Mouse (Mus musculus) layer of hippocampus, adult 11-12 months (tissue): ENCODE measurements around the gene Fbxo36.
A peak's percentile ranks its signal among the peaks of the same experiment; 100 is the strongest.

Experiments
- DNase-seq: peaks from one replicate; pipeline ENCODE4 v3.0.0; 2022; ENCODE audit warnings: low spot score

The Fbxo36 gene

DNA sequence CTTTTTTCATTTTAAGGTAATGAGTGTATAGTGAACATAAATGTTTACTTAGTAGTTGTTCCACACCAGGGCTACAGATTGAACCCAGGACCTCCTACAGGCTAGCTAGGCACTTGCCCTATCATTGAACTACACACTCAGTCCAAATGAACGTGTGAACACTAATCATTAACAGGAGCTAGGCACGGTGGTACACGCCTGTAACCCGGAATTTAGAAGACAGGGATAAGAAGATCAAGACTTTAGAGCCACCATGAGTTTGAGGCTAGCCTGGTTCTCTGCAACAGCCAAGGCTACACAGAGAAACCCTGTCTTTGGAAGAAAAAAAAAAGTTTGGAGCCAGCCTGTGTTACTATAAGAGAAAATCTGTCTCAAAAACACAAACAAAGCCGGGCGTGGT is 20.0 kb downstream of the Fbxo36 start:
- no peak for DNase-seq

DNA sequence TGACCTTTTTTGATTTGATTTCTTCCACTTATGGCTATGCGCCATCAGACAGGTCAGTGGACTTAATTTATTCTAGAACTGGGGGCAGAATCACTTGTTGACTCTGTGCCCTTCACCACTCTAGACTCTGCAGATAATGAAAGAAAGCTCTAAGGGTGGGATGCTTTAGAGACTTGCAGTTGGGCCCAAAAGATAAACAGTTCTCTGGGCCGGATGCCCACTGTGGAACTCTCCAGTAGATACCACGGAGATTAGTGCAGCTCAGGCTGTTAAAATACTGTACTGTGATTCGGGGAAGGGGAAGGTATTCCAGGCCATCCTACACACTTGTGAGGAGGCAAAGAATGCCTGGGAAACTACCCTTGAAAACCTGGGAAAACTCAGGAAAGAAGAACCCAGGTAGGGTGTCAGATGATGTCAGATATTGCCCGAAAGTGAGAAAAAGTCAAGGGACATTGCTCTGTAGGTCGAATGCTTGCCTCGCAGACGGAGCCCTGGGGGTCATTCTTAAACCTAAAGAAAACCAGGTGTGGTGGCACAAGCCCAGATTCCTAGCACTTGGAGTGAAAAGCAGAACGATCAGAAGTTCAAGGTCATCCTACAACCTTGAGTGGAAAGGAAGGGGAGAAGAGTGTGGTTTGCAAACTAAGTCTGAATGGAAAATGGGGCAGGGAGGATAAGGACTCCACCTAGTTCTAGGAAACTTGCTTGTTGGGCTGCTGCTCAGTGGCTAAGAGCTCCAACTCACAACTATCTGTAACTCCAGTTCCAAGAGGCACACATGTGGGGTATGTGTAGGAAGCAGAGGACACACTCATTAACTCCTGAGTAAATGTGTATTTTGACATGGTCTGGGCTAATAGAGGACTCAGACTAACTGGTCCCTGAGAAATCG is 21.0 kb downstream of the Fbxo36 start:
- DNase-seq: no peak

DNA sequence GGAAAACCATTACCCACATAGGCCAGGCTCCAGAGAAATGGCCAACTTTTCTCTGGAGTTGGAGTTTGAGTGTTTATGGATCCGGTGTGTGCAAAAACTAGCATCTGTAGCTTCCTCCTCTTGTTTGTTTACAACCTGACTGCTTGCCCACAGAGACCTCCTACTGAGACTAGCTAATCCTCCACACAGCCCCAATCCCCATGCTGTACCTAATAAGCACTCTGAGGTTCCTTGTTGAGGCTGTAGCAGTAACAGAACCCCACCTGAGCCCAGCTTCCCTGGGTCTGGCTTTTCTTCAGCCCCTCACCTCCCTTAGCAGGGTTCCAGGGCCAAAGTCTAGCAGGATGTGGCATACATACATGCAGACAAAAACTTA is 21.6 kb downstream of the Fbxo36 start:
- DNase-seq: no peak

DNA sequence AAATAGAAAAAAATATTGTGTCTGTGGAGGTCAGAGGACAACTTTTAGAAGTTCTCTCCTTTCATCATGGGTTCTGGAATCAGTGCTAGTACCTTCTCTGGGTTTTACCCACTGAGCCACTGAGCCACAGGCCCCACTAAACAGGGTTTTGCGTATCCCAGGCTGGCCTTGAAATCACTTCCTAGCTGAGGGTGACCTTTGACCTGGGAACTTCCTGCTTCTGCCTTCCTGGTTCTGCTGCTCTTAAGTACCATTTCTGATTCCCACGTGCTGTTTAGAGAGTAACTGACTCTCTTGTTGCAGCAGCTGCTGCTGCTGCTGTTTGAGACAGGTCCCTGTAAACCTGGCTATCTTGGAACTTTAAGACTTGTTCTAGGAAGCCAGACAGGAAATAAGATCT is 25.0 kb downstream of the Fbxo36 start:
- DNase-seq: no peak

DNA sequence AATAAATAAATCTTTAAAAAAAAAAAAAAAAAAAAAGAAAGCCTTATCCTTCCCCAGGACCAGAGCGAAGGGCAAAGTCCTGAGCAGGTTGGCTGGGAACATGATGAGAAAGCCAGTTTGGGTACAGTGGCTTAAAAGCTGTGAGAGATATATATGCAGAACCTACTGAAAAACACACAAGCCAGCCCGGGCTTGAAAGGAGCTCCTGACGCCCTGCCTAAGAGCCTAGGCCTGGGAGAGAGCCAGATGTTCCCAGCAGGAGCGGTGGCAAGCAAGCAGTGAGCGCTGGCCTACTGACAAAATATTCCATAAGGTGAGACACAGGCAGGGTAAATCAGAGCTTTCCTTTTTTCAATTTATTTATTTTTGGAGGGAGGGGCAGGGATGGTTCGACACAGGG is 26.6 kb downstream of the Fbxo36 start:
- no peak for DNase-seq

DNA sequence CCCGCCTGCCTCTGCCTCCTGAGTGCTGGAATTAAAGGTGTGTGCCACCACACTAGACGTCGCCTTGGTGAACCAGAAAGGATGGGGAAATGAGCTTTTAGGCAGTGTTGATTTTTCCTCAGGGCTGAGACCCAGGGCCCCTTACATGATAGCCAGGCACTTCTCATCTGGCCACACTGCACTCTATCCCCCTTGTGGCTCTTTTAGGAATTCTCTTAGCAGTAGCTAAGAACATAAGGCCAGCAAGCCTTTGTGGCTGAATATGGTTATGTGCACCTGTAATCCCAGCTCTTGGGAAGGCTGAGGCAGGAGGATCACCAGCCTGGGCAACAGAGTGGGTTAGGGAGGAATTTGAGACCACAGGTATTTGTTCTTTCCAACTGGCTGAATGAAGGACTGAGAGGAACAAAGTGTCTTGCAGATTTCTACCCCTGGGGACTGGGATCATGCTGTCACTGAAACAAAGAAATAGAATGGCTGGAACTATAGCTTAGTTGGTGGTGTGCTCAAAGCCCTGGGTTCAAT is 27.1 kb downstream of the Fbxo36 start:
- DNase-seq: no peak

DNA sequence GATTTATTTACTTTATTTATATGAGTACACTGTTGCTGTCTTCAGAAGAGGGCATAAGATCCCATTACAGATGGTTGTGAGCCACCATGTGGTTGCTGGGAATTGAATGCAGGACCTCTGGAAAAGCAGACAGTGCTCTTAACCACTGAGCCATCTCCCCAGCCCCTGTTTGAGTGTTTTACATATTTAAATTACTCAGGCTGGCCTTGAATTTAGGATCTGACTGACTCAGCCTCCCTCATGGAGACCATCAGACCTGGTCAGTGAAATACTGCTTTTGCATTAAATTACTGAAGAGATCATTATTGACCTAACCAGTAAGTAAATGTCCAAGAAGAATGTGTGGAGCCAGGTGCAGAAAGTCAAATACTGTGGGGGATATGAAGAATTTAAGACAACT is 28.7 kb downstream of the Fbxo36 start:
- no peak for DNase-seq

DNA sequence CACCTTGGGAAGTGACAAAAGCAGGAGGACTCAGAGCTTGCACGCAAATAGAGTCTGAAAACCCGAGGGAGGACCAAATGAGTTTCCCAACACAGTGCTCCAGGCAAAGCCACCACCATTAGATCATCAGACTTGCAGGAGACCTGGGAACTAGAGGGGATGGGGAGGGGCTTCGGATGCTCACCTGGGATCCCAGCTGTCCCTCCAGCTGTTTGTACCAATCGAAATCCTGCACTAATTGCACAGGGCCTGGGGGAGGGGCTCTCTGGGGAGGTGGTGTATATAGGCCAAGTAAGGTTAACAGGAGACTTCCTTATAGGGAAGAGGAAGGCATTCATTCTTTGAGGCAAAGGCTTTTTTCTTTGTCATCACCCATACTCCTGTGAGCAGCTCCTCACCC is 29.2 kb downstream of the Fbxo36 start:
- DNase-seq: no peak

DNA sequence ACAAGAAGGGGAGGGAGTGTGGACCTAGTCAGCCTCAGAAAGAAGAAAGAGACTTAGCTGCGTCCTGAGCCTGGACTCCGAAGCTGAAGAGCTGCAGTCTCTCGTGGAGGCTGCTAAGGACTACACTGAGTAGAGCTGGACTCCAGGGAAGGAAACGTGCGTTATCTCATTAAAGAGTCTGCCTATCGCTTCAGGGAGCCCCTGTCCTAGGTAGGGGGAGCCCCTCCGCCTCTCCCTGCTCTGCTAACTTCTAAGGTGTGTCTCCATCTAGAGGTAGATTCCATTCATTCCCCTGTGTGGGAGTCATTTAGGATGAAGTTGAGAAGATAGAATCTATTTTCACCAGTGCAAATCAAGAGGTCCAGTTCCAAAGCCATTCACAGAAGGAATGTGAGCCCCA is 29.9 kb downstream of the Fbxo36 start:
- no peak for DNase-seq

DNA sequence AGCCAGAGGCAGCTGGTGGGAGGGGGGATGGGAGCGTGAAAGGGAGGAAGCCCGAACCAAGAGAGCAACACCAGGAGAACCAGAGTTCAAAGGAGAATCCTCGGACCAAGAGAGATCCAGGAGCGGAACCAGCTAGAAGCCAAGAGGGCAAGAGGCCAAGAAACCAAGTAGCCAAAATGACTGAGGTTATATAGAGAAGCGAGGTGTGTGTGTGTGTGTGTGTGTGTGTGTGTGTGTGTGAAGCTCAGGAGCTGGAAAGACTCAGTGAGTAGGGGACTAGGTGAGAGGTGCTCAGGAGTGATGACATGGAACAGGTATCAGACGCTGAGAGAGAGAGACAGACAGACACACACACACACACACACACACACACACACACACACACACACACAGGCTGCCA is 31.5 kb downstream of the Fbxo36 start:
- DNase-seq: no peak

DNA sequence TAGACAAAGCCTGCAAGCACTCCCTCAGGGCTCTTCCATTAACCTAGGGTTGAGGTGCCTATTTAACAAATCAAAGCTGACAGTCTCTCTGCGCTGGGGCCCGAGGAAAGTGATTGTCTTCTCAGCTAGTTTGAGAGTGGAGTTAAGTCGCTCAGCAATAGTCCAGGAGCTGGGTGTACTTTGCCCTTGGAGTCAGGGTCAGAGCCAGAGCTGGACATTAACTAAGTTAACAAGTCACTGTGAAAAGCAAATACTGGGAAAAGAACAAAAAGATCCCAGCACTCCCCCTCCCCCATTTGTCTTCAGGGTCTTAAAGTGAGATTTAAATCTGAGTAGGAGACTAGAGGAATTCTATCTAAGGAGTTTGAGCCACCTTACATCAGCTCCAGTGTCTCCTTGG is 32.5 kb downstream of the Fbxo36 start:
- no peak for DNase-seq

DNA sequence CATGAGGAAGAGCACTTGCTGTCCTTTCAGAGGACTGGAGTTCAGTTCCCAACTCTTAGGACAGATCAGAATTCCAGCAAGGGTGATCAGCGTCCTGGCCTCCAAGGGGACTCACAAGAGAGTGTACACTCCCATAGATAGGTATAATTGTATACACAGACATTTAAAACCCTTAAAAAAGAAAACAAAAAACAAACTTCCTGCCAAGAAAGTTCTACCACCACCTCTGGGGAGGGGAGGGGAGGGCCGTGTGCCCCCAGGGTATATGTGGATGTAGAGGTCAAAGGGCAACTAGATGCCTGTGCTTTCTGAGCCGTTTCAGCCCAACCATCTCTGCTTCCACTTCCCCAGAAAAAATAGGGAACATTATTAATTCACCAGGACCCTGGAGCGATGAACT is 33.3 kb downstream of the Fbxo36 start:
- no peak for DNase-seq

DNA sequence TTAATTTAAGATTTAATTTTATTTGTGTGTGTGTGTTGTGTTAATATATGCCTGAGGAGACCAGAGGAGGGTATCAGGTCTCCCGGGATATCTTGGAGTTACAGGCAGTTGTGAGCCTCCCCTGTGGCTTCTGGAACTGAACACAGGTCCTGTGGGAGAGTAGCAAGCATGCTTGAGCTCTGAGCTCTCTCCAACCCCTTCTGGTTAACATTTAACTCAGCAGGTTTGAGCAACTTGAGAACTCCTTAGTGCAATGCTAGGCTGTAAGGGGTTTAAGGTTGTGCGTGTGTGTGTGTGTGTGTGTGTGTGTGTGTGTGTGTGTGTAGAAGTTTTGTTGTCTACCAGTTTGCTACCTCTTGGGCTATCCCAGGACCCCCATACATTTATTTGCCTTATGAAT is 37.9 kb downstream of the Fbxo36 start:
- DNase-seq: no peak

DNA sequence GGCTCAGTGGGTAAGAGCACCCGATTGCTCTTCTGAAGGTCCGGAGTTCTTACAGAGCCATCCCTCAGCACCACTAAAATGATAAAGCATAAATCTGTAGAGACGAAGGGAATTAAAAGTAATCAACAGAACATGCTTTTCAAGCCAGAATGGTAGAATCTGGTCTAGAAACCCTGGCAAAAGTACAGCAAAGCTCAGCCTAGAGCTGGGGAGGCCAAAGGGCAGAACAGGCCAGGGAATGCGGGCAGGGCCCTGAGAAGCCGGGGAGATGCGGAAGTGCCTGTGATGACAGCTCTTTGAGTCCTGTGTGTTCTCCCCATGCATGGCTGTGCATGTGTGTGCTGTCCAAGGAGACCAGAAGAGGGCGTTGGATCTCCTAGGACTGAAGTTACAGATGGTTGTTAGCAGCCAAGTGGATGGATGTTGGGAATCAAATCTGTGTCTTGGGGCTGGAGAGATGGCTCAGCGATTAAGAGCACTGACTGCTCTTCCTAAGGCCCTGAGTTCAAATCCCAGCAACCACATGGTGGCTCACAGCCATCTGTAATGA is 40.0 kb downstream of the Fbxo36 start:
- DNase-seq: no peak

DNA sequence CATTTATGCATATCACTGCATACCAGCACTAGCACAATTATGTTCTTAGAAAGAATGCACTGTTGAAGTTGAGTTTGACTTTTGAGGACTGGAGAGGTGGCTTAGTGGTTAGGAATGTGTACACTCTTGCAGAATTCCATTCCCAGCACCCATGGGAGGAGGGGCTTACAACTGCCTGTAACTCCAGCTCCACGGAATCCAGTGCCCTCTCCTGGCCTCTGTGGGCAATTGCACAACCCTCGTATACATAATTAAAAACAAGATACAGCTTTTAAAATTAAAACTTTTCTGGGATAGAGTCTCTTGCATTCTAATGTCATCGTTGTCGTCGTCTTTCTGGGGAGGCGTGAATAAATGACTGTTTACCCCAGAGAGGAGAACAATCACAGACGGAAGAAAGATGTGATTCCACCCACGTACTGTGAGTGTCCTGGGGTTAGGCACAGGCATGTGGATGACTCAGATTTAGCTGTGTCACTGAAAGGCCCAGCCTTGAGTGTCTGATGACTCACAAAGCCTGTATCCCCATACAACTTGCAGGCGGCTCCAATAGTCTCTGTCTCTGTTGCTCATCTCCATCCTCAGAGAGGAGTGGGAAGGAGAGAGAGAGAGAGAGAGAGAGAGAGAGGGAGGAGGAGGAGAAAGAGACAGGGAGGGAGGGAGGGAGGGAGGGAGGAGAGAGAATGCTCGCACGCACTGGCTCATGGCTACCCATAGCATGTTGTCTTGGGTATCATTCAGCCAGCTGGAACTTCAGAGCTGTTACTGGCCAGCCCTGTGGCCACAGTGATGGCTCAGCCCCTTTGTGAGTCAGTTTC is 41.8 kb downstream of the Fbxo36 start:
- peak; percentile 6 for DNase-seq

DNA sequence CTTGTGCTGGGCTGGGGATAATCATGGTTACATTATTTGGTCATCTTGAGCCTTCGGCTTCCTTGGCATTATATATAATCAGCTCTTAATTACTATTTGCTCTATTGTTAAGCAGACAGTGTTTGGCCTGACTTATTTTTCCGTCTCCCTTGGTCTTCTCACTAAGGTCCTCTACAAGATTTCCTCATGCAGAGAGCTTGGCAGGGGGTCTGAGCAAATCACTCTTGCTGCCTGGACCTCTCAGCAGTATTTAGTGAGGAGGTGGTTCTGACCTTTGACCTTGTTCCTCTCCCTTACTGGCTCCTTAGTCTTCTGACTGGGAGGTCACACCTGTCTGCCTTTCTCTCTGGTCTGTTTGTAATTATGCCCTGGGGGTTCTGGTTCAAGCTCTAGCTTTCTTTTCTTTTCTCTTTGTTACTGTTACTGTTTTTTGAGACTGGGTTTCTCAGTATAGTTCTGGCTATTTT is 42.5 kb downstream of the Fbxo36 start:
- no peak for DNase-seq

DNA sequence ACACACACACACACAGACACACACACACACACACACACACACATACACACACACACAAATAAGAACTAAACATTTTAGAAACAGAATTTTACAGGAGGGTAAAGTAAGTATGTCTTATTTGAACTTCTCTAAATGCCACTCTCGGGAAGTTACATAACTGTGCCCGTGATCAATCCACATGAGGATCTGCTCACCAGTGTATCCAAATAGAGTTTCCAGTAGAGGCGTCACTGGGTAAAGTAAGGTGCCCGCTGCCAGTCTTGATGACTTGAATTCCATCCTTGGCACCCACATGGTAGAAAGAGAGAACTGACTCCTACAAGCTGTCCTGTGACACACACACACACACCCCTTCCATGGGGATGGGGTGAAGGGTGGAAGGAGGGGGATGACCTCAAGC is 43.3 kb downstream of the Fbxo36 start:
- no peak for DNase-seq

DNA sequence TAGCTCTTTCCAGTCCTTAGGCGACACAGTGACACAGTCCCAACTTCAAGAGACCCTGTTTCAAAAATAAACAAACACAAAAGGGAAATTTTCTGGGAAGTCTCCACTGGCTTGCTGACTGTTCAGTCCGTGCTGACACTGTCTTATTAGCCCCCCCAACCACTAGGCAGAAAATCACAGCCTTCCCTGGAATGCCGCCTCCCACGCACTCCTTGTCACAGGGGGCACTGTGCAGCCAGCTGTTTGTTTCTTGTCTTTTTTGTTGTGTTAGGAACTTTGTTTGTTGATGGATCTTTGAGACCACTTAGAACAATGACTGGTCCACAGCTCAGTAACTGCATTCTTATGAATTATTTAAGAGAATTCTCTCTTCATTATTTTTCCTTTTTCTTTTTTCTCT is 44.2 kb downstream of the Fbxo36 start:
- no peak for DNase-seq

DNA sequence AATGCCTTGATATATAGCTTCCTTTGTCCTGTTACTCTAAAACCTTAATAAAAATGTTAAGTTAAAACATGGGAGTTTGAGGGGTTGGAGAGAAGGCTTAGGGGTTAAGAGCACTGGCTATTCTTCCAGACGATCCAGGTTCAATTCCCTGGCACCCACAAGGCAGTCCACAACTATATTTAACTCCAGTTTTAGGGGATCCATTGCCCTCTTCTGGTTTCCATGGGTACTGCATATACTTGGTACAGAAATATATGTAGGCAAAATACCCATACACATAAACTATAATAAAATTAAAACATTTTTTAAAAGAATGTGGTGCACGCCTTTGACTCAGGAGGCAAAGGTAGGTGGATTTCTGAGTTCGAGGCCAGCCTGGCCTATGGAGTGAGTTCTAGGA is 45.5 kb downstream of the Fbxo36 start:
- no peak for DNase-seq

DNA sequence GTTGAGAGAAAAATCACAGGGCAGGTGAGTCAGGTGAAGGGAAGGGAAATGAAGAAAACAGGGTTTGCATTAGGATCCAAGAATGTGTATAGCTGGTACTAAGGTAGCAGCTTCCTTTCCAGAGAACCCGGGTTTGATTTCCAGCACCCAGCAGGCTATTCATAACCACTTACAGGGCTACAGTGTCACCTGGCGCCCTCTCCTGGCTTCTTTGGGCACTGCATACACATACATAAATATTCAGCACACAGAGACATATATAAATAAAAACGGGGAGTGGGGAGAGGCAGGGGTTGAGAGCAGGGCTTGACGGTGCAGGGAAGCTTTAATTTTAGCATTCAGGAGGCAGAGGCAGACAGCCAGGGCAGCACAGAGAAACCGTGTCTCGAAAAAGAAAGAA is 46.3 kb downstream of the Fbxo36 start:
- DNase-seq: no peak

DNA sequence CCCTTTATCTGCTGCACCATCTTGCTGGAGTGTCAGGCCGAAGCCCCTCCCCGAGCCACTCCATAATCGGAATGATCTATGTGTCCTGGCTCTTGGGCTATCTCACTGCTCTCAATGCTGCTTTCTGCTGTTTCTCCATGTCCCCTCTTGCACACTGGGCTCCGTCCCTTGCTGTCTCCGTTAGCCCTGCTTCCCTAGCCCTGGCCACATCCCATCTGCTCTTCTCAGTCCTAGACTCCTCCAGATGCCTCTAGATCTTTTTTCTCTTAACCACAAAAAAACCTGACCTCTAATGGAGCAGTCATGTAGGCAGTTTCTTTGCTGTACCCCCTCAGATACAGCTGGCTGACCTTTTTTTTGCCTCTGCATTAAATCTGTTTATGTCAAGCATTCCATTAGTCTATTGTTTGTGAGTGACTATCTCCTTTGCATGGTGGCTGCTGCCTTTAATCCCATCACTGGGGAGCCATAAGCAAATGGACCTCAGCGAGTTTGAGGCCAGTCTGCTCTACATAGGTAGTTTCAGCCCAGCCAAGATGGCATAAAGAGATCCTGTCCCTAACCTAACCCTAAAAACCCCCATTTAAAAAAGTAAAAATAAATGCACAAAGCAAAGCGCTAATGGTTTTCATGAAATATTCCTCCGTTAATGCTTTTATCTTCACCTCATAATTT is 49.8 kb downstream of the Fbxo36 start:
- no peak for DNase-seq

DNA sequence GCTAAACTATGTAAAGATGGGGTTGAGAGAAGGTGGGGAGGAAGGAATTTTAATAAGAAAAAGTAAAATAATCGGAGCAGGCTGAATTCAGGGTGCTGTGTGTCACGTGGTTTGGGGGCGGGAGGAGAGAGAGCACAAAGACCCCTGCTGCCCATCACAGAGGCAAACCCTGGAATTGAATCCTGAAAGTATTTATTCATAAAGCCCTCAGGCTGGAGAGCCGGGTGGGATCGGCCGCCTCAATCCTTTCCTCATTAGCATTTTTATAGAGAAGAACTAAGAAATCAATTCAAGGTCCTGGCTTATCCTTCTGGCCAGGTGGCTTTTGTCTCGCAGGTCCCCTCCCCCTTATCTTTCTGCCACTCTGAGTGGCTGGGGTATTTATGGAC is 50.4 kb downstream of the Fbxo36 start:
- DNase-seq: no peak
